Mouse (Mus musculus) cerebellum, postnatal 4 days (tissue): ENCODE data around the gene Bax.

Source experiments
- DNase-seq, 2 experiments: peaks; one replicate each; pipeline ENCODE4 v3.0.0; 2022; ENCODE audit warnings: low spot score in 2 of 2, mixed read lengths in 1 of 2

The Bax gene

GRCm38 (mm10) chr7:45456721-45457203 is 9.9 kb downstream of the Bax start:
- no peak for DNase-seq

DNA sequence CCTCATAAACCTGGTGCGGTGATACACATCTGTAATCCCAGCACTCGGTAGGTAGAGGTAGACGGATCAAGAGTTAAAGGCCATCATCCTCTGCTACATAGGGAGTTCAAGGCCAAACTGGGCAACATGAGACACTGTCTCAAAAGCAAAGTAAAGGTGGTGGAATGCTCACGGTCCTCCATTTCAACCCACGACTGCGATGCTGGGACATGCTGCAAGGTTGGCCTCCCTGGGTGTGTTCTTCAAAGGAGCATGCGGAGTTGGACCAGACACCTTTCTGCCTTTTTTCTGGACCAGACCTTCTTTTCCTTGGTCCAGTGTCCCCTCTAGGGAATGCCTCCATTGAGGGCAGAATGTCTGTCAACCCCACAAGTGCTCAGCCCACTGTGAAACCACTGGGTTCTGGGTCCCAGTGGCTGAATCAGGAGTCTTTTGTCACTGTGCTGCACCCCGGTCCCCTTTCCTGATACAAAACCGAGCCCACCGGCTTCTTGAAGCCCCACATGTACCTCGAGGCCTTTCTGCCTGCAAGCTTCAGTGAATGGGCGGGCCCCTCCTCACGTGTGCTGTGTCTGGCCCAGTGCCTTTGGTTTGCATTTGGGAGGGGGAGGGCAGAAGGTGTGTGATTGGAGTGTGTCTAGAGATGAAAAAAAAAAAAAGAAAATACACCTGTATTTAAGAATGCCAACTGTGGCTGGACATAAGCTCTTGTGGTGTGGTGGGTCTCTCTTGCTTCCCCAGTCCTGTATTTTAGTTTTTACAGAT is 10.6 kb downstream of the Bax start:
- DNase-seq: no peak

- no peak for DNase-seq
Observed at GRCm38 (mm10) chr7:45454971-45455370, 11.7 kb downstream of the Bax start.

DNA sequence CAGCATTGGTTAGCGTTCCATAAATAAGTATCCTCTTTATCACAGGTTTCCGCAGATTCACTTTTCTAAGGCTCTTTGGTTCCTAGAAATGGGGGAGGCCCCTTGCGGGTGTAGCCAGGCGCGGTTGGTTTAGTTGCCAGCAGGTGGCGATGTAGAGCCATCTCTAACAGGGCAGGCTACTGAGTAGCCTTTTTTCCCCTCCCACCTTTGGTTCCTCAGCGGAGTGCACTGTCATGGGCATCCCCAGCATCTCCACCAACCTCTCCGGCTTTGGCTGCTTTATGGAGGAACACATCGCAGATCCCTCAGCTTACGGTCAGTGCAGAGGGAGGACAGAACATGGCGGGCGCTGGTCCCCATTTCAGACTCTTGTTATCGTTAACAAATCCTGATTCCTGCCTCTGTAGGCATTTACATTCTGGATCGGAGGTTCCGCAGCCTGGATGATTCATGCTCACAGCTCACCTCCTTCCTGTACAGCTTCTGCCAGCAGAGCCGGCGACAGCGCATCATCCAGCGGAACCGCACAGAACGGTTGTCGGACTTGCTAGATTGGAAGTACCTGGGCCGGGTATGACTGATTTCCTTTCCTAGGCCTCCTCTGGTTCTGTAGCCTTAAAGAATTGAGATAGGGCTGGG is 15.2 kb downstream of the Bax start:
- DNase-seq: peak; percentile 80 to 85

- DNase-seq: no peak
Observed at GRCm38 (mm10) chr7:45449974-45450373, 16.7 kb downstream of the Bax start.

GRCm38 (mm10) chr7:45447325-45447990 is 19.2 kb downstream of the Bax start:
- DNase-seq: no peak

GRCm38 (mm10) chr7:45446589-45446988 is 20.1 kb downstream of the Bax start:
- DNase-seq: no peak

- peak in 1 of 2 experiments; percentile 13 for DNase-seq
Observed at GRCm38 (mm10) chr7:45443526-45444420, 22.9 kb downstream of the Bax start.

DNA sequence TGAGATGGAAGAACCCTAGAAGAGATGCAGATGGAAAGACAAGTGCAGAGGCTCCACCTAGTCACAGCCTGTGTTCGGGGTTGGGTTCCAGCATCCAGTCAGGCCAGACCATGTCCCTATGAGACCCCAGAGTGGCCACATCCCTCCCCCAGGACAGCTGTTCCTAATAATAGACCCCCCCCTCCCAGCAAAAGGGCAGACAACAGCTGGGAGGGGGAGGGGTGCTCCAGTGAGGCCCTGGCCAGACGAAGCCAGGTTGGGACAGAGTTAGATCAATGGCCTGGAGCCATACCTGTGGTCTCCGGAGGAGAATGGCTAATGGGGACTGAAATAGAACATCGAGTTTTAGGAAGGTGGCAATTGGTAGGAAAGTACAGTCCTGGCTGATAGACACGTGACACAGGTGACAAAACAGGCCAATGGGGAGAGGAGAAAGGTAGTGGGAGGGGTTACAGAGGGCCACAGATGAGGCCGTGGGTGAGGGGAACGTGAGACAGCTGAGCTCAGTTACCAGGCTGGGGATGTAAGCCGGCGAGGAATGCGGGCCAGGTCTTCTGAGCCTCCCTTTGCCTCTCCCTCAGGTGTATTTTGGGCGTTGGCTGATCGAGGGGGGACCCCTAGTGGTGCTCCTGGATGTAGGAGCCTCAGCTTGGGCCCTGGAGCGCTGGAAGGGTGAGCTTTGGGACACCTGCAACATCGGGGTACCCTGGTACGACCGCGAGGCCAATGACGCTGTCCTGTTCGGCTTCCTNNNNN is 29.0 kb downstream of the Bax start, which contains the start of gene Ruvbl2:
Gene Ruvbl2 (minus strand): TSS at position 576 of the 756 bp plus-strand sequence.
- no peak for DNase-seq

DNA sequence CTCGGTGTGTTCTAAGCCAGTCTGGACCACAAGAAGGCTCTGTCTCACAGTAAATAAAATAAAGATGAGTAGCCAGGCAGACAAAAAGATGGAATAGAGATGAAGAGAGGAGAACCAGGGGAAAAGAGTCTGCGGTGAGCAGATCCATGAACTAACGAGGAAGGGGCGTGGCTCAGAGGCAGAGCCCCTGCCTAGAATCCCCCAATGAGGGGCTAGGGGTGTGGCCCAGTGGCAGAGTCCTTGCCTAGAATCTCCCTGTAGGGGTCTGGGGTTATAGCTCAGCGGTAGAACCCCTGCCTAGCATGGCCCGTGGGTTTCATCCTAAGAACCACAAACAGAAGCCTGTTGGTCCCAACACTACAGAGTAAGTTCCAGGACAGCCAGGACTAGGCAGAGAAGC is 29.7 kb downstream of the Bax start:
- no peak for DNase-seq

- no peak for DNase-seq
Observed at GRCm38 (mm10) chr7:45436444-45436843, 30.3 kb downstream of the Bax start.

DNA sequence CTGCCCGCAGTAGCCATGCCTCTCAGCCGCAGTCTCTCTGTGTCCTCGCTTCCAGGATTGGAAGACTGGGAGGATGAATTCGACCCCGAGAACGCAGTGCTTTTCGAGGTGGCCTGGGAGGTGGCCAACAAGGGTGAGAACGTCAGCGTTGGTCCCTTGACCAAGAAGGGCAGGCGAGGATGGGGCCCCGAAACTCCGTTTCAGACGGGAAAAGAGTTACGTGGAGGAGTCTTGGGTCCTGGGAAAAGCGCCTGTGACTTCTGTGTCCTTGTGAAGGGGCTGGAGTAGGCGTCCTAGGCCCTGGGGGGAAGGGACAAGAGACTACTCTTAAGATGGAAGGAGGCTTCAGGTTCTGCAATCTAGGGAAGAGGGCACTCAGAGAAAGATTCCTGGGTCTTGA is 31.7 kb downstream of the Bax start:
- no peak for DNase-seq

DNA sequence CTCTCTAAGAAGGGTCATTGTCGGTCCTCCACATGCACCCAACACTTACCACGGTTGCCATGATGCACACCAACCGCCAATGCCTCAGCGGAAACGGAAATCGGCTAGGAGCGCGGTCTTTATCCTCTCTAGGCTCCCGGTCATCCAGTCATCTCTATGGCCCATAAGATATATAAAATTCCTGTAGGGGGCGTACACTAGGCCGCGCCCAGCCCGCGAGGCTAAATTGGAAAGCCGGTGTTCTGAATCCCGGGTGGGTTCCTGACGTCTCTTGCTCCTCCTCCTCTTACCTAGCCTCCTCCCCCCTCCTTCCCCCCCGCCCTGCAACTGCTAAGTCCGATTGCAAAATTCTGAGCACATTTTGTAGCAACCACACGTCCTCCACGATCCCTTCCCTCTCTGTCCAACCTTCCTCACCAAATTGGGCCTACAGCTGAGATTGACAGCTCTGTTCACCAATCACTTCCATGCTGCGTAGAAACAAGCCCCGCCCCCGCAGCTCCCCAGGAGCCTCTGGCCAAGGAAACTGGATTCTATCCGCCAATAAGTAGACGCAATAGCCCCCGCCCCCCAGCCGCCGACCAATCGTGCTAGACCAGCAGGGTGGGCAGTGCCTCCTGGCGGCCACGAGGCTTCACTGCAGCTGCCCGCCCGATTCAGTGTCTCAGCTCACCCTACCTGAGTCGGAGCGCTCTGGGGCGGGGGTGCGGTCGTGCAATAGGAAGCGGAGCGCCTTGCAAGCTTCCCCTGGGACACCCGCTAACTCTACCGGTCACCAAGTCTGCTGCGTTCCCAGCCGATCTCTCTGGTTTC is 32.3 kb downstream of the Bax start, which contains the start of gene Gys1:
Gene Gys1 (plus strand): TSS at position 642 of the 813 bp plus-strand sequence.
- peak; percentile 100 for DNase-seq

GRCm38 (mm10) chr7:45433835-45434202 is 32.9 kb downstream of the Bax start:
- DNase-seq: peak in 1 of 2 experiments; percentile 17

DNA sequence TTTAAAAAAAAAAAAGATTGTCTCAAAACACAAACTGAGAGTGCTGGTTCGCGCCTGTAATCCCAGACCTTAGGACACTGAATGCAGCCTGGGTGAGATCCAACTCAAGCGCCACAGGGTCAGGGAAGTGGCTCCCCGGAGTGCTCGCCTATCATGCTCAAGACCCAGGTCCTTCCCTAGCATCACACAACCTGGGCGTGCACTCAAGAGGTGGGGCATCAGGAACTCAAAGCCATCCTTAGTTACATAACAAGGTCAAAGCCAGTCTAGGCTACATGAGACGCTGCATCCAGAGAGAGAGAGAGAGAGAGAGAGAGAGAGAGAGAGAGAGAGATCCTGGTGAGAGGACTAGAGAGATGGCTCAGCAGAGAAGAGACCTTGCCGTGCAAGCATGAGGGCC is 40.1 kb downstream of the Bax start:
- no peak for DNase-seq

DNA sequence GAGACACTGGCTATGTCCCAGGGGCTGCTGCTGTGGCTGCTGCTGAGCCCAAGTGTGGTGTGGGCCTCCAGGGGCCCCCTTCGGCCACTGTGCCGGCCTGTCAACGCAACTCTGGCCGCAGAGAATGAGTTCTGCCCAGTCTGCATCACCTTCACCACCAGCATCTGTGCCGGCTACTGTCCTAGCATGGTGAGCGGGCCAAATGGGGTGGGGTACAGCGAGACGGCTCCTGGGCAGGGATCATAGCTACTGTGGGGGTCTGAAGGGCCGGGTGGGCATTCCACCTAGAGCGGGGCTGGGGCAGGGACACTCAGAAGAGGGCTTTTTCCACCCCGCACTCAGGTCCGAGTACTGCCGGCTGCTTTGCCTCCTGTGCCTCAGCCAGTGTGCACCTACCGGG is 45.5 kb downstream of the Bax start:
- DNase-seq: no peak

GRCm38 (mm10) chr7:45420615-45420919 is 46.1 kb downstream of the Bax start, which contains the start of gene Lhb:
Gene Lhb (plus strand): TSS chr7:45420820.
- DNase-seq: no peak

DNA sequence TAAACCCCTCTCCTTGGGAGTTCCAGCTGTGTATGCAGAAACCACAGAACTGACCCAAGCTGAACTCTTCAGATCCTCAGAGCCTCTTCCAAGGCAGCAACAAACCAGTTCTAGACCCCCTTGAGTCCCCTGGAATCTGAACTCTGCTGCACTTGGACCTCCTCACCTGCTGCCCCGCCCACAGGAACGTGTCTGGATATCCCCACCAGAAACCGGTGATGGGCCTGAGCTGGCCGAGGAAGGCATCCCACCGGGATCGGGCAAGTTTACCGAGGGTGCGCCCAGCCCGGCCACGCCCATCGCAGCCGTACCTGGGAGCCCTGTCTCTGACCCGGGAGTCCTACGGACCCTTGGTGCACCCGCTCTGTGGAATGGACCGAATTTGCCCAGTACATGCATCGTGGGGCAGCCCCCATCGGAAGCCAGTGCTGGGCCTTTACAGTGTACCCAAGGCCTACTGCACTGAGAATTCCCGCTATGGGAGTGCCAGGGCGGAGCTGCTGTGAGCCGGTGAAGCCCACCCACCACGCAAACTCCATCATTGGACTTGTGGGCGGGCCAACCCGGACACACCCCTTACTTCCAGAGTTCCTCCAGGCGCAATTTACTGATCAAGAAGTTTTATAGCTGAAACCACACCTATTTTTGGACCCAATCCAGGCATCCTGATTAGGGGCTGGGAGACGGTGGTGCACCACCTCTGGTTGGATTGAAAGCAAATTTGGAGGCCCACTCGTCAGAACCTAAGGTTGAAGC is 46.7 kb downstream of the Bax start:
- DNase-seq: no peak

DNA sequence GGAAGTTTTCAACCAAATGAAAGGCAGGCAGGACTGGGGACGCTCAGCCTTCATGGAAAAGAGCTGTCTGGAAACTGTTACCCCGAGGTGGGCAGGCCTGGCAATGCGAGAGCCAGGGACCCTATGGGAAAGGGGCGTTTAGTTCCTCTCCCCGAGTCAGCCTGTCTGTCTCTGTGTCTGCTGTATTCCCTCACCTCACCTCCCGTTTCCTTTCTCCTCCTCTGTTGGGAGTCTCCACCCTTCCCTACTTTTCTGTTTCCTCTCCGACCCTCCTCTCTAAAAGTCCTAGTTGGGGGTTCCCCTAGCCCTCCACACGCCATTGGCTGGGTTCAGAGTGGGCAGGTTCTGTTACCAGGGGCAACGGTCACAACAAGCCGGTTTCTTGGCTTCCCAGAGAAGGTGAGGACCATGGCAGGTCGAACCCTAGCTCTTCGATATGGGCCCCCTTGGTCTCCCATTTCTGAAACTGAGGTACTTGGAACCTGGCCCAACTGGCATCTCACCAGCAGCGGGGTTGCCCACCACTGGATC is 48.7 kb downstream of the Bax start:
- no peak for DNase-seq
